Mouse (Mus musculus) megakaryocyte, embryonic 14.5 days (primary cell): ENCODE results near the gene Abcb1b.

Experiments
- FLI1 ChIP-seq: IDR thresholded peaks from 2 replicates; pipeline ENCODE4 v1.6.1; 2012; ENCODE audit warnings: low read length, inconsistent platforms, mixed read lengths
- GATA1 ChIP-seq: IDR thresholded peaks from 3 replicates; pipeline ENCODE4 v1.6.1; 2012; ENCODE audit warnings: mixed read lengths, low read length, inconsistent platforms, borderline replicate concordance

DNA sequence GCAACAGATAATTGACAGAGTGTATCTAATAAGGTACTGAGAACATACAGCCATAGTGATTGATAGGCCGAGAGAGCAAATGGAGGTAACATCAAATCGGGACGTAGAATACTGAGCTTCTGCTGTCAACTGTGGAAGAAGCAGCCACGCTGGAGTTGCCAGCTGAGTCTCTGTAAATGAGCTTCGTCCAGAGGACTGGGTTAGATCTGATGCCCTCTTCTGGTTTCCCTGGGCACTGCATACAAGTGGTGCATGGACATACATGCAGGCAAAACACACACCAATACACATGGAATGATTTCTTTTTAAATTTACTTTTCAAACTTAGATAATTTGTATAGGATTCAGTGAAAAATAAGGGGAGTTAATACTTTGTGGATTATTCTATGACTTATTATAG lies 42.9 kb downstream of the Abcb1b start:
- TF ChIP-seq GATA1 (no peak), FLI1 (no peak)
